Comparison of ENCODE assay signal across 18 mouse cellular contexts in the genomic region with DNA sequence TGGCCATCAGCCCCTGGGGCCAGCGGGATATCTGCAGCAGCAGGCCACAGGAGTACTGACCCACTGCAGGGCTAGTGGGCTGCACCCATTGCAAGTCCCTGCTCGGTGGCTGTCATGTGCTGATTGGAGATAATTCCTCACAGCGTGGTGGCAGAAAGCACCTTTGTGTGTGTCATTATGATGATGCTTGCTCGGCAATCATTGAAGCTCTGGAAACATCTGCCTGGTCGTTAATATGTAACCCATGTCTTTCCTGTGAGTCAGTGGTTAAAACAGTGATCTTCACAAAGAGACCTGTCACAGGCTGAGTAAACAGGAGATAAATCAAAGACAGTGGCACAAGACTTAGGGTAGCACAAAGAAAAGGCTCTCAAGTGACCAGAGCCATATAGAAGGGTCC.
DNase-seq lines count a peak whose midpoint lies in the region; ATAC-seq and TF ChIP-seq lines count a peak whose summit lies in the region.
"Had no signal": no experiment of that assay in that cellular context is flagged by ENCODE, and none has a peak within 500 bp of the region (broad histone marks: within the 10 kb centered on the region; RNA-seq: fewer than 3 reads in every experiment).

No protein-coding gene starts in this region.

- 0 out of 2 replicates have a peak, but pooled peaks cover 2% of the 10 kb centered on the region for H3K4me1 ChIP-seq in intestine, postnatal 0 days (replicated peaks; ENCODE audit: control insufficient read depth, insufficient read depth, low read length)
- peaks cover 18% of the 10 kb centered on the region for H3K4me1 ChIP-seq in liver, postnatal 0 days (ENCODE audit: insufficient read depth)

- H3K27me3 ChIP-seq in Patski, result no peaks in the 10 kb centered on the region
- H3K27me3 ChIP-seq in intestine, postnatal 0 days (replicated peaks; ENCODE audit: control insufficient read depth, insufficient read depth, low read length), result no peaks in the 10 kb centered on the region
- H3K27me3 ChIP-seq in liver, postnatal 0 days (ENCODE audit: insufficient read depth, low read length), result no peaks in the 10 kb centered on the region
- H3K27me3 ChIP-seq: embryonic facial prominence, embryonic 13.5 days; forebrain, embryonic 12.5 days; hindbrain, embryonic 13.5 days; limb, embryonic 12.5 days had no signal

- POLR2A ChIA-PET in Patski (lab: Charles Lee), result interaction anchor here (1.4 kb wide), 1 partner anchor 17 kb away, joined by 5 read pairs; no protein-coding TSS in a partner anchor

- peak; percentile 53 for DNase-seq in kidney, adult 9 months
- no peak for DNase-seq in kidney, adult 11 months
- peak; percentile 76 for DNase-seq in Patski (ENCODE audit: low read depth, low spot score)
- no peak for DNase-seq in liver, postnatal 0 days
- DNase-seq in spleen, postnatal 10 days (ENCODE audit: low spot score in 2 of 2), result no peak
- DNase-seq: adrenal gland, adult 8-10 months; cerebellum, adult 18-20 months; heart, adult 11 months; lung, postnatal 14 days; spleen, adult 18-20 months had no signal

- H3K36me3 ChIP-seq in intestine, postnatal 0 days (ENCODE audit: control insufficient read depth, insufficient read depth), result no peaks in the 10 kb centered on the region
- no peaks in the 10 kb centered on the region for H3K36me3 ChIP-seq in liver, postnatal 0 days (replicated peaks; ENCODE audit: insufficient read depth, low read length)
- H3K36me3 ChIP-seq: embryonic facial prominence, embryonic 13.5 days; forebrain, embryonic 12.5 days; hindbrain, embryonic 13.5 days; limb, embryonic 12.5 days had no signal

- H3K9ac ChIP-seq in intestine, postnatal 0 days (ENCODE audit: low read depth, low read length), result no peak overlapping the region
- no peak overlapping the region for H3K9ac ChIP-seq in liver, postnatal 0 days (replicated peaks)
- H3K9ac ChIP-seq: embryonic facial prominence, embryonic 13.5 days; forebrain, embryonic 12.5 days; hindbrain, embryonic 13.5 days; limb, embryonic 12.5 days had no signal

- TF ChIP-seq EP300 in liver, postnatal 0 days (IDR thresholded peaks at IDR 0.05; ENCODE audit: low read depth), result no peak

- H3K4me2 ChIP-seq in intestine, postnatal 0 days (replicated peaks; ENCODE audit: low read depth), result 0 out of 2 replicates have a peak overlapping the region, but pooled peaks have one; percentile 21
- H3K4me2 ChIP-seq in liver, postnatal 0 days (ENCODE audit: low read depth, low read length), result peak overlapping the region; percentile 7; the same call in 1 of the 2 replicates
- H3K4me2 ChIP-seq: embryonic facial prominence, embryonic 13.5 days; forebrain, embryonic 12.5 days; hindbrain, embryonic 13.5 days; limb, embryonic 12.5 days; midbrain, embryonic 11.5 days had no signal

- ATAC-seq in Patski, result peak; percentile 59
- peak; percentile 56 for ATAC-seq in intestine, postnatal 0 days
- ATAC-seq in liver, postnatal 0 days, result peak; percentile 59
- ATAC-seq in inflammation-experienced regulatory T-cells, adult 6 months, result no peak

- in situ Hi-C loops in Patski (cut with MboI; ENCODE audit: low pct_unique_long_range_greater_than_20kb), result no loop called here

- H3K27ac ChIP-seq in intestine, postnatal 0 days (ENCODE audit: low read depth, low read length), result no peak overlapping the region
- no peak overlapping the region for H3K27ac ChIP-seq in liver, postnatal 0 days (ENCODE audit: low read depth)
- H3K27ac ChIP-seq: embryonic facial prominence, embryonic 13.5 days; forebrain, embryonic 12.5 days; hindbrain, embryonic 13.5 days; left cerebral cortex, adult 2 months; limb, embryonic 12.5 days had no signal

- 35% methylated on average over 5 of the region's 5 CpGs for WGBS in intestine, postnatal 0 days
- 29% methylated on average over 5 of the region's 5 CpGs for whole genome bisulfite sequencing in liver, postnatal 0 days (ENCODE audit: insufficient replicate concordance)

- TF ChIP-seq CTCF in Patski (IDR thresholded peaks at IDR 0.05), result no peak
- no peak for TF ChIP-seq CTCF in intestine, postnatal 0 days (IDR thresholded peaks at IDR 0.05; ENCODE audit: low read depth)
- TF ChIP-seq CTCF in liver, postnatal 0 days (IDR thresholded peaks at IDR 0.05; ENCODE audit: low read depth), result no peak

- CTCF ChIA-PET in Patski (lab: Charles Lee), result interaction anchor here (0.9 to 1.3 kb wide), 2 partner anchors 8 to 10 kb away, joined by 3 to 6 read pairs; no protein-coding TSS in a partner anchor

- no peak overlapping the region for H3K4me3 ChIP-seq in intestine, postnatal 0 days (ENCODE audit: low read depth, low read length)
- no peak overlapping the region for H3K4me3 ChIP-seq in liver, postnatal 0 days (ENCODE audit: low read depth, low read length)
- H3K4me3 ChIP-seq: embryonic facial prominence, embryonic 13.5 days; forebrain, embryonic 12.5 days; hindbrain, embryonic 13.5 days; left cerebral cortex, adult 2 months; limb, embryonic 12.5 days had no signal

- H3K9me3 ChIP-seq in intestine, postnatal 0 days (ENCODE audit: control insufficient read depth), result no peaks in the 10 kb centered on the region
- no peaks in the 10 kb centered on the region for H3K9me3 ChIP-seq in liver, postnatal 0 days (ENCODE audit: low read length)
- H3K9me3 ChIP-seq: embryonic facial prominence, embryonic 13.5 days; forebrain, embryonic 12.5 days; hindbrain, embryonic 13.5 days; limb, embryonic 12.5 days had no signal

Comparison
In these comparisons a context has a peak if more than half of its experiments do, and no peak if none do; other contexts are left out.
1. DNase-seq: peak in kidney, adult 9 months (single experiment) and Patski (single experiment); none in kidney, adult 11 months (single experiment), liver, postnatal 0 days (single experiment) and spleen, postnatal 10 days (0 of 2).